Comparison of ENCODE assay signal across 8 mouse cellular contexts in genomic region chr13:23597957-23598356, GRCm38 (mm10). TPM values are rescaled to one million over a fixed set of nuclear protein-coding genes. Genes with fewer than 3 reads are reported as not detected.
DNase-seq lines count a peak whose midpoint lies in the region; ATAC-seq and TF ChIP-seq lines count a peak whose summit lies in the region.

No protein-coding gene starts in this region.

- no peak overlapping the region for H3K27ac ChIP-seq in forebrain, embryonic 14.5 days (ENCODE audit: low read depth, low read length)
- H3K27ac ChIP-seq in liver, embryonic 14.5 days, result peak overlapping the region; percentile 65

- H3K9me3 ChIP-seq in E14TG2a.4 (ENCODE audit: low read length), result peaks cover 14% of the 10 kb centered on the region
- H3K9me3 ChIP-seq in forebrain, embryonic 14.5 days (replicated peaks; ENCODE audit: control insufficient read depth, low read length), result no peaks in the 10 kb centered on the region
- no peaks in the 10 kb centered on the region for H3K9me3 ChIP-seq in liver, embryonic 14.5 days (ENCODE audit: control insufficient read depth, low read length)

- TF ChIP-seq EP300 in liver, embryonic 14.5 days (IDR thresholded peaks at IDR 0.05; ENCODE audit: low read depth), result peak; percentile 67

- H3K9ac ChIP-seq in forebrain, embryonic 14.5 days (ENCODE audit: low read length), result no peak overlapping the region
- H3K9ac ChIP-seq in liver, embryonic 14.5 days (replicated peaks), result peak overlapping the region; percentile 16; the same call in 1 of the 2 replicates

- WGBS in forebrain, embryonic 14.5 days, result 7% methylated on average over 9 of the region's 9 CpGs
- 6% methylated on average over 9 of the region's 9 CpGs for WGBS in liver, embryonic 14.5 days (ENCODE audit: insufficient replicate concordance)

- H3K4me2 ChIP-seq in forebrain, embryonic 14.5 days (ENCODE audit: low read length), result no peak overlapping the region
- peak overlapping the region; percentile 18; the same call in 1 of the 2 replicates for H3K4me2 ChIP-seq in liver, embryonic 14.5 days (ENCODE audit: low read depth)

- peaks cover 40% of the 10 kb centered on the region for H3K4me1 ChIP-seq in E14TG2a.4 (replicated peaks; ENCODE audit: low read depth, low read length)
- H3K4me1 ChIP-seq in forebrain, embryonic 14.5 days (ENCODE audit: control insufficient read depth, insufficient read depth, low read length), result no peaks in the 10 kb centered on the region
- peaks cover 38 to 44% of the 10 kb centered on the region in 2 experiments for H3K4me1 ChIP-seq in liver, embryonic 14.5 days (replicated peaks; ENCODE audit: control insufficient read depth in 2 of 2, insufficient read depth in 2 of 2, low read length in 1 of 2)

- no peak overlapping the region for H3K4me3 ChIP-seq in E14TG2a.4 (replicated peaks; ENCODE audit: low read length)
- H3K4me3 ChIP-seq in forebrain, embryonic 14.5 days (ENCODE audit: low read depth, low read length), result no peak overlapping the region
- no peak overlapping the region for H3K4me3 ChIP-seq in liver, embryonic 14.5 days (ENCODE audit: insufficient read depth in 1 of 2, low read depth in 2 of 2, low read length in 2 of 2)

- ATAC-seq in forebrain, embryonic 14.5 days, result peak; percentile 61; the same call in 1 of the 2 replicates
- no peak for ATAC-seq in liver, embryonic 14.5 days (ENCODE audit: insufficient read depth)

- no peaks in the 10 kb centered on the region for H3K36me3 ChIP-seq in E14TG2a.4 (ENCODE audit: insufficient read depth, low read length)
- H3K36me3 ChIP-seq in forebrain, embryonic 14.5 days (ENCODE audit: control insufficient read depth, insufficient read depth, low read length), result no peaks in the 10 kb centered on the region
- H3K36me3 ChIP-seq in liver, embryonic 14.5 days (replicated peaks; ENCODE audit: control insufficient read depth, insufficient read depth, low read depth), result no peaks in the 10 kb centered on the region

- H3K27me3 ChIP-seq in E14TG2a.4 (ENCODE audit: insufficient read depth, low read length), result no peaks in the 10 kb centered on the region
- no peaks in the 10 kb centered on the region for H3K27me3 ChIP-seq in forebrain, embryonic 14.5 days (replicated peaks; ENCODE audit: control insufficient read depth, insufficient read depth, low read length)
- no peaks in the 10 kb centered on the region for H3K27me3 ChIP-seq in liver, embryonic 14.5 days (ENCODE audit: control insufficient read depth, insufficient read depth, low read length)

- peak; percentile 65 for TF ChIP-seq CTCF in E14TG2a.4 (conservative IDR thresholded peaks at IDR 0.05; ENCODE audit: low read length)
- TF ChIP-seq CTCF in liver, embryonic 14.5 days (IDR thresholded peaks at IDR 0.05; ENCODE audit: low read depth), result peak; percentile 83

- DNase-seq in 3T3-L1 (ENCODE audit: low read depth, low spot score), result peak; percentile 88
- DNase-seq in c-Kit-positive CD71-positive TER-119-positive erythroid progenitor cells, embryonic 14.5 days (ENCODE audit: low spot score), result peak; percentile 90
- peak; percentile 88 for DNase-seq in forebrain, embryonic 14.5 days (ENCODE audit: low spot score)
- DNase-seq in kidney, adult 8-10 months, result peak; percentile 47 to 76
- peak in 1 of 3 experiments; percentile 75 for DNase-seq in liver, embryonic 14.5 days (ENCODE audit: low read depth in 3 of 3, low spot score in 3 of 3)
- peak; percentile 77 for DNase-seq in right cerebral cortex, postnatal 14 days
- peak; percentile 83 for DNase-seq in urinary bladder, postnatal 25 days (ENCODE audit: low spot score)

RNA-seq across cellular contexts. Expression of gene Hist1h4d, which starts 16.6 kb away (rescaled TPM):
- 61.0 and 106 TPM in 2 replicates for polyA plus RNA-seq in forebrain, embryonic 14.5 days (2014; fragmentation: Nextera tagmentation; extraction: Ambion mirVana)
- 8.6 and 12.8 TPM in 2 replicates for polyA plus RNA-seq in liver, embryonic 14.5 days (2012; rRNA removed)
- polyA plus RNA-seq in liver, embryonic 14.5 days (2014; fragmentation: Nextera tagmentation; extraction: Ambion mirVana), result 152 and 155 TPM in 2 replicates

RNA-seq across cellular contexts. Expression of gene Hist1h3d, which starts 22.4 kb away (rescaled TPM):
- 5.8 and 5.9 TPM in 2 replicates for polyA plus RNA-seq in forebrain, embryonic 14.5 days (2014; fragmentation: Nextera tagmentation; extraction: Ambion mirVana)
- 20.4 and 27.3 TPM in 2 replicates for polyA plus RNA-seq in liver, embryonic 14.5 days (2012; rRNA removed)
- polyA plus RNA-seq in liver, embryonic 14.5 days (2014; fragmentation: Nextera tagmentation; extraction: Ambion mirVana), result 7.1 and 7.2 TPM in 2 replicates

RNA-seq across cellular contexts. Expression of gene Hist1h2be, which starts 23.0 kb away (rescaled TPM):
- 1.2 and 1.8 TPM in 2 replicates for polyA plus RNA-seq in forebrain, embryonic 14.5 days (2014; fragmentation: Nextera tagmentation; extraction: Ambion mirVana)
- polyA plus RNA-seq in liver, embryonic 14.5 days (2012; rRNA removed), result 2.8 and 3.3 TPM in 2 replicates
- polyA plus RNA-seq in liver, embryonic 14.5 days (2014; fragmentation: Nextera tagmentation; extraction: Ambion mirVana), result 0.95 and 1.3 TPM in 2 replicates

RNA-seq across cellular contexts. Expression of gene Hist1h2ad, which starts 23.8 kb away (rescaled TPM):
- 2.2 and 3.2 TPM in 2 replicates for polyA plus RNA-seq in forebrain, embryonic 14.5 days (2014; fragmentation: Nextera tagmentation; extraction: Ambion mirVana)
- polyA plus RNA-seq in liver, embryonic 14.5 days (2012; rRNA removed), result 10.4 and 25.5 TPM in 2 replicates
- 4.7 and 5.1 TPM in 2 replicates for polyA plus RNA-seq in liver, embryonic 14.5 days (2014; fragmentation: Nextera tagmentation; extraction: Ambion mirVana)

RNA-seq across cellular contexts. Expression of gene Hist1h2bf, which starts 24.0 kb away (rescaled TPM):
- 1.2 and 3.9 TPM in 2 replicates for polyA plus RNA-seq in forebrain, embryonic 14.5 days (2014; fragmentation: Nextera tagmentation; extraction: Ambion mirVana)
- polyA plus RNA-seq in liver, embryonic 14.5 days (2012; rRNA removed), result 15.9 and 35.2 TPM in 2 replicates
- 3.4 and 4.4 TPM in 2 replicates for polyA plus RNA-seq in liver, embryonic 14.5 days (2014; fragmentation: Nextera tagmentation; extraction: Ambion mirVana)
